Mouse (Mus musculus): ENCODE data around the gene Gm20908.
"Not testable (repeated sequence)": the region's sequence is repeated elsewhere in the genome, so short reads cannot be mapped to it uniquely, and the experiment has no call there.

The Gm20908 gene

DNA sequence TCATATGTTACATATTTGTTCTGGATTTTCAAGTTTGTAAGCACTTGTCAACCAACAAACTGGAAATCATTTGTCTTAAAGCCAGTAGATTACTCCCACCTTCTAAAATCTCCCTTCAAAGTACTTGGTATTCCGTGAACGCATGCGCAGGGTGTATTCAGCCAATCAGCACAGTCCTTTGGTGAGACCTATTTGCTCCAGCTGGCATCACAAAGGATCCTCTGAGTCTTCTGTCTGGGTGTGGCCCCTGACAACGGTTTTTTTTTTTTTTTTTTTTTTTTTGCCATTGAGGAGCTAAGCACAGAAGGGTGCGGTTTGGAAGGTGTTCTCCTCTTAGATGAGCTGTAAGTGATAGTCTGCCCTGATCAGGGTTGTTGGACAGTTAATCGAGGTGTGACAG, at the start of gene Gm20908:
Gm20908 (plus strand) TSS at position 301 of the 400 bp plus-strand sequence.
- CTCF ChIA-PET, result not testable (repeated sequence)
